Mouse (Mus musculus) gastrocnemius, adult 2 months (tissue): ENCODE data around the gene Pex16. TPM values are rescaled to one million over a fixed set of nuclear protein-coding genes. Genes with fewer than 3 reads are reported as not detected.

Experiments used
- DNase-seq: peaks from one replicate; pipeline ENCODE4 v3.0.0; 2022
- H3K27ac ChIP-seq: fragments of 200-600 bp; 2 replicates; pipeline ENCODE4 v1.8.1; 2022; ENCODE audit warnings: mild to moderate bottlenecking
- H3K4me3 ChIP-seq: fragments of 200-600 bp; 2 replicates; pipeline ENCODE4 v1.8.1; 2022; ENCODE audit warnings: mild to moderate bottlenecking, moderate library complexity
- CTCF ChIP-seq: fragments of 200-600 bp; IDR thresholded peaks from 2 replicates; pipeline ENCODE4 v1.8.1; 2022; ENCODE audit warnings: antibody characterized with exemption, mild to moderate bottlenecking, moderate library complexity
- intact Hi-C: fragments of 180-260 bp; cut with DNase I; formaldehyde crosslinking; loops from one replicate; pipeline ENCODE4 v1.15.1; 2025
- total RNA-seq, 2 experiments: library from RNA; stranded (reverse); gene quantifications; 2 replicates each; pipeline ENCODE4 v1.2.3; 2021

Pex16 gene
- total RNA-seq, 2 experiments from 2014 or later = 15.9 to 19.5 TPM

DNA sequence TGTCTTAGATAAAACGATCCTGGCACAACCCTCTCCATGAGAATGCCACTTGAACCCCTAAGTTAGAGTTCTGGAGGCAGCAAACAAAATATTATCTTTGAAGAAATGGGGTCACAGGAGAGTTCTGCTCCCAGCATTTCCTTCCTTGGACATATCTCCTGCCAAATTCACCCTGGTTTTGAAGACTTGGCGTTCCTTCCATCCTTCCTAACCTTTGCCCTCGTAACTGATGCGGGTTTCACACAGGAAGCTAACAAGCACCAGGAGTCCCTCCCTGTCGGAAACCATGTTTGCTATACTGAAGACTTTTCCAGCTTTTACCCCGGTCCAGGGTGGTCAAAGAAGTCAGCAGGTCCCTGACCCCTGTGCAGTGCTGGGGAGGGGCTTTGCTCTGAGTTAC is 20.3 kb upstream of the Pex16 start:
- TF ChIP-seq CTCF = no peak
- Histone ChIP-seq H3K27ac (no peak overlapping the region), H3K4me3 (no peak overlapping the region)
- DNase-seq = no peak
- intact Hi-C loops = loop anchor here (5.0 kb wide), 1 partner anchor 83 kb away; no protein-coding TSS in a partner anchor

GRCm38 (mm10) chr2:92359301-92359700 is 15.2 kb upstream of the Pex16 start:
- Histone ChIP-seq H3K27ac (no peak overlapping the region), H3K4me3 (no peak overlapping the region)
- intact Hi-C loops = no loop called here
- DNase-seq = no peak
- TF ChIP-seq CTCF = no peak

DNA sequence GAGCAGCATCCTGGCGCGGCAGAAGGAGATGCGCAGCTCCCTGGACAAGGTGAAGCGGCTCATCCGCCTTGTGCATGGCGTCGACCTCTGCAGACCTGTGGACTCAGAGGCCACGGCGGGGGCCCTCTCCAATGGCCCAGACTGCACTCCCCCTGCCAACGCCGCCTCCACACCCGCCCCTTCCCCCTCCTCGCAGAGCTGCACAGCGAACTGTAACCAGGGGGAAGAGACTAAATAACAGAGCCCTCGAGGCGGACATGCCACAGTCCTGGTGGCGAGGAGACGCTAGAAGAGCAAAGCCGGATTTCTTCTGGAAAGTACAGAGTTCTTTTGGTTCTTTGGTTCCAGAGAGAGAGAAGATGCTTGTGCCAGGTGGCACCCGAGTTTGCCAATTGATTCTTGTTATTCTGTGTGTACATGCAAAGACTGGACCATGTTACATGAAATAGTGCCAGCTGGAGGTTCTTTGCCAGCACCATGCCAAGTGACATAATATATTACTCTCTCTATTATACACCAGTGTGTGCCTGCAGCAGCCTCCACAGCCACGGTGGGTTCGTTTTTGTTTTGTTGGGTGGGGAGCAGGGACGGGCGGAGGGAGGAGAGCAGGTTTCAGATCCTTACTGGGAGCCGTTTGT is 14.2 kb upstream of the Pex16 start:
- no peak overlapping the region for H3K4me3 ChIP-seq
- no peak for DNase-seq
- intact Hi-C loops = no loop called here
- no peak overlapping the region for H3K27ac ChIP-seq
- no peak for TF ChIP-seq CTCF

DNA sequence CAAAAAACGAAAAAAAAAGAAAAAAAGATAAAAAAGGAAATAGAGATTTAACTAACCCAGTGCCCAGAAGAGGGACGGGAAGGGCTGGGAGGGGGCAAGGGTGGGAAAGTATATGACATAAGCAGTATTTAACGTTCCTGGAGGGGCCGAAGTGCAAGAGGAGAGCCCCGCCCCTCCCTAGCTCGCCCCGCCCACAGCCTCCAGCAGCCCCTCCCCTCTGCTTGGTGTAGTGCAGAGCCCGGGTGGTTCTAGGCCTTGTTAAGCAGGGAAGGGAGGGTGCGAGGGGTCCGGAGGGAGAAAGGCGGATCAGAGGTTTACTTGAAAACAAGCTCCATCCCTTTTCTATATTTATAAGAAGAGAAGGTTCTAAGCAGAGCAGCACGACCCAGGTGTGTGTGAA is 13.6 kb upstream of the Pex16 start:
- TF ChIP-seq CTCF = no peak
- DNase-seq = no peak
- intact Hi-C loops = no loop called here
- Histone ChIP-seq H3K27ac (no peak overlapping the region), H3K4me3 (no peak overlapping the region)

- DNase-seq = no peak
- H3K4me3 ChIP-seq = no peak overlapping the region
- TF ChIP-seq CTCF = no peak
- no peak overlapping the region for H3K27ac ChIP-seq
- intact Hi-C loops = no loop called here
Observed at GRCm38 (mm10) chr2:92361795-92362194, 12.7 kb upstream of the Pex16 start.

DNA sequence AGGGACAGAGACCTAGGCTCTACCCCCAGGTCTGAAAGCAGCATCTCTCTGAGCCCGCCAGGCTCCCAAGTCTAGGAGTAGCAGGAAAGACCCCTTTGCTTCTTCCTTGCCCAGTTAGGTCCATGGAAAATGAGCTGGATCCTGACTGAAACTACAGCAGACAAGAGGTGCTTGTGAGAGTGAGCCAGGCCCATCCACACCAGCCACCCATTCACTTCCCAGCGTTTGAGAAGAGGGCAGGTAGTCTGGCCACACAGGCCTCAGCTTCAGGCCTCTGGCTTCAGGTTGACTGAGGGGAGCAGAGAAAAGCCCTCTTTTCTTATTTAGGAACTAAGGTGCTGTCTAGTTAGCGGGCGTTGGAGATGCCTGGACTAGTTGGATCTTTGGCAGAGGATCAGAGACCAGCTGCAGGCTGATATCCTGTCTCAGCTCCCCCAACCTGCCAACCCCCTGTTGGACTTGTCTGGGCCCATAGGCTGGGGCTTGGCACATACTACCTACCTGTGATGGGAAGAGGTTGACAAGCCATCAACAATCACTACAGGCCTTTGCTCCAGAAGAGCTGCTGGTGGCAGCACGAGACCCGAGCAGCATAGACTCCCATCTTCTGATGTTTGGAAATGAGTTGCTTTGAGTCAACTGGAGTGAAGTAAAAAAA is 11.8 kb upstream of the Pex16 start:
- no peak for DNase-seq
- Histone ChIP-seq H3K4me3 (no peak overlapping the region), H3K27ac (no peak overlapping the region)
- TF ChIP-seq CTCF = no peak
- intact Hi-C loops = no loop called here

DNA sequence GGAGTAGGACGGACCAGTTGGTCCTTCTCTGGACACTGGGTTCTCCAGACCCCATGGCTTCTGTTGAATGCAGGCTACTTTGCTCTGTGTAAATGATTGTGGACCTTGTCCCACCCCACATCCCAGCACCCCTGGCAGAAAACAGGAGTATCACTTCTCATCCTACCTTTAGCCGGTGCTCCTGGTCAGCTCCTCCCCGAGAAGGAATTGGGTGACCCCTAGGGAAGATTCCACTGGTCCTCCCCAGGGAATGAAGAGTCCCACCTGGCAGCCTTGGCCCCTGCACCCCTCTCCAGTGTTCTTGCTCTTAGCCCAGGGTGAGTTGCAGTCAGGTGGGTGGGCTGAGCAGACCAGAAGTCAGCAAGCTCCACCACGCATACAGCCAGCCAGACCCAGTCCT is 10.4 kb upstream of the Pex16 start:
- intact Hi-C loops = no loop called here
- Histone ChIP-seq H3K4me3 (no peak overlapping the region), H3K27ac (no peak overlapping the region)
- TF ChIP-seq CTCF = no peak
- DNase-seq = no peak

- intact Hi-C loops = no loop called here
- no peak for DNase-seq
- TF ChIP-seq CTCF = no peak
- H3K4me3 ChIP-seq = no peak overlapping the region
- no peak overlapping the region for H3K27ac ChIP-seq
Observed at GRCm38 (mm10) chr2:92365568-92365967, 8.9 kb upstream of the Pex16 start.

- Histone ChIP-seq H3K4me3 (no peak overlapping the region), H3K27ac (no peak overlapping the region)
- no peak for TF ChIP-seq CTCF
- intact Hi-C loops = no loop called here
- DNase-seq = no peak
Observed at GRCm38 (mm10) chr2:92367383-92368029, 7.0 kb upstream of the Pex16 start.

DNA sequence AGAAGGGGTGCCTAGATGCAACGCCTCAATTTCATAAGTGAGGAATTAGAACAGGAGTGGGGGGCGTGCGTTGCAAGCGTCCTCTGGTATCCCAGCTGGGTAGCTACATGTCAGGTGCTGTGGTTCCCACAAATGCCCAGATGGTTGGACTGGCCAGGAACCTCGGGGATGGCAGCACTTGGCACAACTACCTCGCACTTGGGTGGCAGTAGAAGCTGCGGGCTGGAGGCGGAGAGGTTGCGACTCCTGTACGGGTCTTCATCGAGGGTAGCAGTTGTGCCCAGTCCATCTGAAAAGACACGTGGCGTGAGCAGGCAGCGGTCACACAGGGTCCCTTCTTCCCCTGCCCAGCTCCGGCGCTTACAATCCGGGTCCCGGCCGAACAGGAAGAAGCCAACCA is 4.1 kb upstream of the Pex16 start:
- peak overlapping the region; percentile 61 for H3K4me3 ChIP-seq
- intact Hi-C loops = no loop called here
- no peak for TF ChIP-seq CTCF
- no peak overlapping the region for H3K27ac ChIP-seq
- DNase-seq = no peak

GRCm38 (mm10) chr2:92370821-92371805 is 3.4 kb upstream of the Pex16 start:
- intact Hi-C loops = no loop called here
- no peak for TF ChIP-seq CTCF
- Histone ChIP-seq H3K4me3 (peak overlapping the region; percentile 61), H3K27ac (no peak overlapping the region)
- peak; percentile 16 for DNase-seq

DNA sequence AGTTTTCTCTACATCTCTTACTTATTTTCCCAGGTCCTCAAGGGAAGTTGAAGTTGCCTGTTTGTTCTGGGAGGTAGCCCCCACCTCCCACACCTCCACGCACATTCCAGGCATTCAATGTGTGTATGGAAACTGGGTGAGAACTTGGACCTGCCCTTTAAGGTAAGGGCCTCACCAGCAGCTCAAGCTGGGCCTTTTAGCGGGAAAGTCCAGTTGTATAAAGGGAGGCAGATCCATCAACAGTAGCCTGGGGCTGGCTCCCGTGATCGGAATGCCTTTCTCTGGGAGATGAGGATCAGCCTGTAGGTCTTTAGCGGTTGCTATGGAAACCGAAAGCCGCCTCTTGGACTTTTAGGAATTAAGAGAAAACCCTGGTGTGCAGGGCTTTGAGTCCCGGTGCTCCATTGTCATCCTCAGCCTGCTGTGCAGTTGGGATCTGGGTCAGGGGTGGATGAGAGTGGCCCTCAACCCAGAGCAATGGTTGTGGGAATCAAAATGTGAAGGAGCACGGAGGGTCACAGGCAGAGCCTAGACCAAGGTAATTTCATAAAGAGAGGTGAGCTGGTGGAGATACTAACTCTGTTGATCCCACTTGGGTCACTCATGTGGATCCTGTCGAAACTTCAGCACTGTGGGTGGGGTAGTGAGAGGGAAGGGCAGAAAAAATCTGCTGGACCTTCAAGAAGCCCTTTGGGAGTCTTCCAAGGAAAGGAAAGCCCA is 2.3 kb upstream of the Pex16 start:
- intact Hi-C loops = no loop called here

More for the DNA sequence above, 2.3 kb upstream of the Pex16 start:
- no peak overlapping the region for H3K4me3 ChIP-seq
- TF ChIP-seq CTCF = no peak
- H3K27ac ChIP-seq = peak overlapping the region; percentile 94
- no peak for DNase-seq
